Mouse (Mus musculus) cortical plate, adult 2 months (tissue): ENCODE measurements around the gene Rad17.

ENCODE experiments used
- CTCF ChIP-seq: fragments of 200-500 bp; IDR thresholded peaks from 2 replicates; pipeline ENCODE4 v1.5.1; 2011; ENCODE audit warnings: mild to moderate bottlenecking, control low read depth, low read length; ENCODE audit not compliant: insufficient read depth; ENCODE audit errors: extremely low read depth
- POLR2A ChIP-seq: fragments of 200-500 bp; IDR thresholded peaks from 2 replicates; pipeline ENCODE4 v1.6.1; 2011; ENCODE audit warnings: mild to moderate bottlenecking, low read length, control low read depth; ENCODE audit not compliant: insufficient read depth; ENCODE audit errors: extremely low read depth

- TF ChIP-seq CTCF (no peak), POLR2A (no peak)
Observed at GRCm38 (mm10) chr13:100634106-100634691, 16.7 kb downstream of the Rad17 start.
